Mouse (Mus musculus): ENCODE data around the gene Ube2q2.
"Not testable (repeated sequence)": the region's sequence is repeated elsewhere in the genome, so short reads cannot be mapped to it uniquely, and the experiment has no call there.

The Ube2q2 gene

GRCm38 (mm10) chr9:55172195-55172685, 23.6 kb downstream of the Ube2q2 start:
- DNase-seq (ENCODE audit: low spot score), result no peak

- DNase-seq (ENCODE audit: low spot score), result no peak
Observed at GRCm38 (mm10) chr9:55174235-55174634, 25.6 kb downstream of the Ube2q2 start.

- no peak for DNase-seq (ENCODE audit: low spot score)
Observed at GRCm38 (mm10) chr9:55195876-55196275, 47.2 kb downstream of the Ube2q2 start.

- no peak for DNase-seq (ENCODE audit: low spot score)
Observed at GRCm38 (mm10) chr9:55198260-55198659, 49.6 kb downstream of the Ube2q2 start.

GRCm38 (mm10) chr9:55199348-55199747, 50.7 kb downstream of the Ube2q2 start:
- DNase-seq (ENCODE audit: low spot score), result no peak

- DNase-seq (ENCODE audit: low spot score), result no peak
Observed at GRCm38 (mm10) chr9:55208458-55208789, 59.8 kb downstream of the Ube2q2 start.

- peak; percentile 63 for DNase-seq (ENCODE audit: low spot score)
Observed at GRCm38 (mm10) chr9:55208790-55209481, 60.3 kb downstream of the Ube2q2 start, which contains the start of gene Fbxo22. Fbxo22 (plus strand) TSS chr9:55208925.

GRCm38 (mm10) chr9:55211611-55212010, 63.0 kb downstream of the Ube2q2 start:
- no peak for DNase-seq (ENCODE audit: low spot score)

GRCm38 (mm10) chr9:55213396-55213795, 64.7 kb downstream of the Ube2q2 start:
- no peak for DNase-seq (ENCODE audit: low spot score)

- DNase-seq (ENCODE audit: low spot score), result no peak
Observed at GRCm38 (mm10) chr9:55215056-55215455, 66.4 kb downstream of the Ube2q2 start.

- no peak for DNase-seq (ENCODE audit: low spot score)
Observed at GRCm38 (mm10) chr9:55215648-55216047, 67.0 kb downstream of the Ube2q2 start.

GRCm38 (mm10) chr9:55216078-55216477, 67.4 kb downstream of the Ube2q2 start:
- no peak for DNase-seq (ENCODE audit: low spot score)

GRCm38 (mm10) chr9:55217381-55217780, 68.7 kb downstream of the Ube2q2 start:
- no peak for DNase-seq (ENCODE audit: low spot score)

GRCm38 (mm10) chr9:55225165-55225737, 76.6 kb downstream of the Ube2q2 start:
- DNase-seq (ENCODE audit: low spot score), result no peak

GRCm38 (mm10) chr9:55226251-55226650, 77.6 kb downstream of the Ube2q2 start:
- DNase-seq (ENCODE audit: low spot score), result no peak

GRCm38 (mm10) chr9:55228149-55228548, 79.5 kb downstream of the Ube2q2 start:
- DNase-seq (ENCODE audit: low spot score), result no peak

- no peak for DNase-seq (ENCODE audit: low spot score)
Observed at GRCm38 (mm10) chr9:55229010-55229409, 80.4 kb downstream of the Ube2q2 start.

GRCm38 (mm10) chr9:55231544-55231943, 82.9 kb downstream of the Ube2q2 start:
- no peak for DNase-seq (ENCODE audit: low spot score)

- DNase-seq (ENCODE audit: low spot score), result no peak
Observed at GRCm38 (mm10) chr9:55232110-55232509, 83.5 kb downstream of the Ube2q2 start.

GRCm38 (mm10) chr9:55232586-55232985, 83.9 kb downstream of the Ube2q2 start:
- no peak for DNase-seq (ENCODE audit: low spot score)

GRCm38 (mm10) chr9:55233076-55233475, 84.4 kb downstream of the Ube2q2 start:
- DNase-seq (ENCODE audit: low spot score), result not testable (repeated sequence)

GRCm38 (mm10) chr9:55236235-55237165, 87.8 kb downstream of the Ube2q2 start:
- no peak for DNase-seq (ENCODE audit: low spot score)

GRCm38 (mm10) chr9:55240852-55241251, 92.2 kb downstream of the Ube2q2 start:
- no peak for DNase-seq (ENCODE audit: low spot score)
